ENCODE assay signal across 8 mouse cellular contexts in the genomic region with DNA sequence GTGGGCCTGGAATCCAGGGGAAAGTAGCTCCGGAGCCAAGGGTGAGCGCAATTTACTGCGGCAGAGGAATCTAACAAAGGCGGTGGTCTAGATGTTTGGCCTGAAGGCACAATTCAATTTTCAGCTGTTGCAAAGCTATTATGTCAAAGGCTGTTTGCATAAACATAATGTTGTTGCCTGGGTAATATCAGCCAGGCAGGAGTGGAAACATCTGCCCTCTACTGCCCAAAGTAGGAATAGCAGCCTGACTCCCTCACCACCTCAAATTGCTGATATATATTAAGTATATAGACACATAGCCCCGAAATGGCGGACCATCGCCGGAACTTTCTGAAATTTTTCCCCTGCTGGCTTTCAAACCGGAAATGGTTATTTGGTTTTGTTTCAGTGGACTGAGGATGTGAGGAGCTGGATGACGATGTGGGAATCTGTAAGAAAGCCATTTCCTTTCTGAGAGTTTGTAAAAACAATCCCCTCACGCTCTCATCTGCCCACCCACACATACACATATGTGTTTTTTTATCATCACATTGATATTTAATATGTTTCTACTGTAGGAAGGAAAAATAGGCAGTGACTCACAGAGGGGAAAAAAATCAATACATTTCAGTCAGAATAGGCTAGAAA.
A peak's percentile ranks its signal among the peaks of the same experiment; 100 is the strongest.
DNase-seq lines count a peak whose midpoint lies in the region; ATAC-seq and TF ChIP-seq lines count a peak whose summit lies in the region.

No protein-coding gene starts in this region.

- H3K4me2 ChIP-seq in midbrain, postnatal 0 days (ENCODE audit: low read depth, low read length, poor library complexity, severe bottlenecking): no peak overlapping the region

- WGBS in kidney, adult 2 months: 37% methylated on average over 11 of the region's 11 CpGs
- WGBS in limb, embryonic 10.5 days: 70% methylated on average over 11 of the region's 11 CpGs
- 55% methylated on average over 11 of the region's 11 CpGs for whole genome bisulfite sequencing in midbrain, postnatal 0 days

- peak; percentile 79 for ATAC-seq in granulocyte monocyte progenitor cell, adult 5-6 weeks (replicated peaks; ENCODE audit: poor library complexity, severe bottlenecking)
- ATAC-seq in midbrain, postnatal 0 days (ENCODE audit: low FRiP score): 0 out of 2 replicates have a peak, but pooled peaks have one; percentile 31

- peak; percentile 22 to 30 for DNase-seq in urinary bladder, adult 18-20 months (ENCODE audit: low spot score in 2 of 2)
- no peak for DNase-seq in urinary bladder, postnatal 10 days (ENCODE audit: low spot score)
- peak; percentile 74 for DNase-seq in embryo, embryonic 11 days
- peak; percentile 57 for DNase-seq in kidney, adult 2 months
- DNase-seq in limb, embryonic 10.5 days (ENCODE audit: low spot score): peak; percentile 82
- DNase-seq in midbrain, postnatal 0 days (ENCODE audit: low spot score): peak; percentile 85
- peak; percentile 20 to 24 for DNase-seq in spleen, postnatal 36 days (ENCODE audit: low spot score in 2 of 2)

- H3K27ac ChIP-seq in kidney, adult 2 months (ENCODE audit: insufficient read depth, low read depth, low read length): no peak overlapping the region
- peak overlapping the region; percentile 67; the same call in 1 of the 2 replicates for H3K27ac ChIP-seq in limb, embryonic 10.5 days
- no peak overlapping the region for H3K27ac ChIP-seq in midbrain, postnatal 0 days (ENCODE audit: low read depth, low read length)

- H3K36me3 ChIP-seq in kidney, adult 2 months (ENCODE audit: control insufficient read depth, insufficient read depth, low read length): no peaks in the 10 kb centered on the region
- H3K36me3 ChIP-seq in limb, embryonic 10.5 days: no peaks in the 10 kb centered on the region
- no peaks in the 10 kb centered on the region for H3K36me3 ChIP-seq in midbrain, postnatal 0 days (ENCODE audit: insufficient read depth, low read length)

- peak; percentile 72 for TF ChIP-seq CTCF in kidney, adult 2 months (conservative IDR thresholded peaks at IDR 0.05; ENCODE audit: insufficient read depth, insufficient read length, low read depth, low read length)
- peak; percentile 93 for TF ChIP-seq CTCF in midbrain, postnatal 0 days (IDR thresholded peaks at IDR 0.05)

- no peaks in the 10 kb centered on the region for H3K9me3 ChIP-seq in limb, embryonic 10.5 days (replicated peaks)
- no peaks in the 10 kb centered on the region for H3K9me3 ChIP-seq in midbrain, postnatal 0 days (ENCODE audit: low read length)

- H3K4me3 ChIP-seq in kidney, adult 2 months (ENCODE audit: insufficient read depth, low read depth, low read length): no peak overlapping the region
- H3K4me3 ChIP-seq in limb, embryonic 10.5 days: no peak overlapping the region
- H3K4me3 ChIP-seq in midbrain, postnatal 0 days (ENCODE audit: low read depth, low read length): no peak overlapping the region

- TF ChIP-seq POLR2A in kidney, adult 2 months (IDR thresholded peaks at IDR 0.05; ENCODE audit: low read depth, low read length): no peak

- no peaks in the 10 kb centered on the region for H3K27me3 ChIP-seq in kidney, adult 2 months (replicated peaks; ENCODE audit: control insufficient read depth, insufficient read depth, low read length)
- H3K27me3 ChIP-seq in limb, embryonic 10.5 days (ENCODE audit: low read depth, poor library complexity, severe bottlenecking): no peaks in the 10 kb centered on the region
- no peaks in the 10 kb centered on the region for H3K27me3 ChIP-seq in midbrain, postnatal 0 days (ENCODE audit: insufficient read depth, low read length)

- no peaks in the 10 kb centered on the region for H3K4me1 ChIP-seq in kidney, adult 2 months (ENCODE audit: control insufficient read depth, insufficient read depth, low read length)
- peaks cover 12% of the 10 kb centered on the region; the same call in 1 of the 2 replicates for H3K4me1 ChIP-seq in limb, embryonic 10.5 days
- no peaks in the 10 kb centered on the region for H3K4me1 ChIP-seq in midbrain, postnatal 0 days (ENCODE audit: insufficient read depth, low read length)

- H3K9ac ChIP-seq in midbrain, postnatal 0 days (replicated peaks; ENCODE audit: low read length, poor library complexity, severe bottlenecking): no peak overlapping the region
